In genomic region chr8:105224413-105225271, GRCm38 (mm10) we compare ENCODE assay signal across 1 mouse cellular context.
TF ChIP-seq lines count a peak whose summit lies in the region.

Gene D230025D16Rik (plus strand): TSS chr8:105225145.

TF ChIP-seq in CH12.LX, 34 proteins besides CTCF, POLR2A, EP300 and RAD21 (continued from another document):
- peak; percentile 83 for TF ChIP-seq TBP (conservative IDR thresholded peaks at IDR 0.05; ENCODE audit: low read depth, low read length)
- no peak for TF ChIP-seq ZC3H11A (IDR thresholded peaks at IDR 0.05; ENCODE audit: low read depth, low read length)
- no peak for TF ChIP-seq JUN (IDR thresholded peaks at IDR 0.05; ENCODE audit: insufficient read depth, low read depth, low read length)
- peak; percentile 47; the same call in 1 of the 2 replicates for TF ChIP-seq IRF4 (IDR thresholded peaks at IDR 0.05; ENCODE audit: low read depth, low read length)
- no peak for TF ChIP-seq E2F4 (IDR thresholded peaks at IDR 0.05; ENCODE audit: insufficient replicate concordance, low read depth, low read length)
- TF ChIP-seq NRF1 (IDR thresholded peaks at IDR 0.05; ENCODE audit: low read depth, low read length): peak; percentile 91
- no peak; the same call in 1 of the 2 replicates for TF ChIP-seq UBTF (IDR thresholded peaks at IDR 0.05; ENCODE audit: low read depth, low read length)
- no peak for TF ChIP-seq MYC (IDR thresholded peaks at IDR 0.05; ENCODE audit: low read depth, low read length)
- peak; percentile 89 for TF ChIP-seq MXI1 (IDR thresholded peaks at IDR 0.05; ENCODE audit: low read depth, low read length)
- peak; percentile 55; the same call in 1 of the 2 replicates for TF ChIP-seq ELF1 (IDR thresholded peaks at IDR 0.05; ENCODE audit: low read depth, low read length)
- no peak for TF ChIP-seq BHLHE40 (IDR thresholded peaks at IDR 0.05; ENCODE audit: low read depth, low read length)
- peak; percentile 16; the same call in 1 of the 2 replicates for TF ChIP-seq GABPA (IDR thresholded peaks at IDR 0.05; ENCODE audit: insufficient replicate concordance, low read depth, low read length)
- no peak for TF ChIP-seq USF2 (conservative IDR thresholded peaks at IDR 0.05; ENCODE audit: low read depth, low read length)
- no peak for TF ChIP-seq ZNF384 (IDR thresholded peaks at IDR 0.05; ENCODE audit: low read depth, low read length)
- TF ChIP-seq POLR2AphosphoS2 (IDR thresholded peaks at IDR 0.05; ENCODE audit: low read depth, low read length): peak; percentile 94; the same call in 1 of the 2 replicates
- TF ChIP-seq USF1 (IDR thresholded peaks at IDR 0.05; ENCODE audit: low read depth, low read length): no peak
- 0 out of 2 replicates have a peak, but pooled peaks have one; percentile 20 for TF ChIP-seq MEF2A (IDR thresholded peaks at IDR 0.05; ENCODE audit: borderline replicate concordance, low read depth, low read length)
- TF ChIP-seq PAX5 (IDR thresholded peaks at IDR 0.05; ENCODE audit: low read length): no peak
- no peak; the same call in 1 of the 2 replicates for TF ChIP-seq SIN3A (IDR thresholded peaks at IDR 0.05; ENCODE audit: low read length)
- TF ChIP-seq MAX (IDR thresholded peaks at IDR 0.05; ENCODE audit: low read length): peak; percentile 53; the same call in 1 of the 2 replicates
